Mouse (Mus musculus): ENCODE measurements around the gene Ccdc36.

GRCm38 (mm10) chr9:108386816-108387215 lies 41.5 kb downstream of the Ccdc36 start:
- TF ChIP-seq ZC3H11A (IDR thresholded peaks at IDR 0.05; ENCODE audit: low read depth, low read length) (no peak), ZNF384 (IDR thresholded peaks at IDR 0.05; ENCODE audit: low read depth, low read length) (no peak), CTCF (IDR thresholded peaks at IDR 0.05 in 2 of 3, conservative IDR thresholded peaks at IDR 0.05 in 1 of 3; ENCODE audit: control insufficient read depth in 1 of 3, insufficient read depth in 1 of 3, low read depth in 2 of 3, low read length in 3 of 3, poor library complexity in 1 of 3, severe bottlenecking in 1 of 3) (no peak), TAL1 (IDR thresholded peaks at IDR 0.05; ENCODE audit: low read length) (no peak)
